Mouse (Mus musculus) heart, adult 10 weeks (tissue): ENCODE results near the gene Itgb3. TPM values are rescaled to one million over a fixed set of nuclear protein-coding genes. Genes with fewer than 3 reads are reported as not detected.

Experiments
- polyA plus RNA-seq: library from polyadenylated mRNA; stranded (reverse); fragments of 350-450 nt; fragmentation: Illumina TruSeq; extraction: RNeasy Lipid Tissue Mini Kit (QIAGEN cat#74804); gene quantifications from one replicate; pipeline ENCODE4 v1.2.3, GENCODE M21; 2014; ENCODE audit warnings: low read depth, low replicate concordance

Itgb3 gene
- polyA plus RNA-seq, result 1.9 TPM

DNA sequence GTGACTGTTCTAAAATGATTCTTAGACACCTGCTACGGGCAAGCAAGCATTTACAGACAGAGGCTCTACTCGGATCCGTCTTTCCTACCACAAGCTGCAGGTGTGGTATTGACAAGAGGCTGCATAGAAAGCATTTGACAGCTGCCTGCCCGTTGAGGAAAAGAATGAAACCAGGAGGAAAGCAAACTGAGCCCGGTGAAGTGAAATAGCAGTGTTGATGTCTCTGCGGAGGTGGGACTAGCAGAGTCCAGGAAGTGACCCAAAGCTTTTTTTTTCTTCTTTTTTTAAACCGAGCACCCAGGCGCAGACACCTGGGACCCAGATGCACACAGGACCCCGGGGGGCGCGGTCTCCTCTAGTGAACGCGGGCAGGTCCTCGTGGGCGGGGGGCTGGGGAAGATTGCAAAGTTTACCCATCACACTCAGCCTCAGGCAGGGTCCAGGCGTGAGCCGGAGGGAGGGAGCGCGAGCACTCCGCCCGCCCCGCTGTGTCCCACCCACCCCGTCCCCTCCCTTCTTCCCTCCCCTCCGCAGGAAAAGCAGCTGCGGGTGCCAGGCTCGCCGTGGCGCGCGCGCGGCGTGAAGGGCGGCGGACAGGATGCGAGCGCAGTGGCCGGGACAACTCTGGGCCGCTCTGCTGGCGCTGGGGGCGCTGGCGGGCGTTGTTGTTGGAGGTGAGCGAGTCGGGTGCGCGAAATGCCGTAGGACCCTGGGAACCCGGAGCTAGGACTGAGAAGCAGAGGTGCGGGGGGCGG is at the start of gene Itgb3:
Gene Itgb3 (plus strand): TSS at position 510 of the 755 bp plus-strand sequence.

DNA sequence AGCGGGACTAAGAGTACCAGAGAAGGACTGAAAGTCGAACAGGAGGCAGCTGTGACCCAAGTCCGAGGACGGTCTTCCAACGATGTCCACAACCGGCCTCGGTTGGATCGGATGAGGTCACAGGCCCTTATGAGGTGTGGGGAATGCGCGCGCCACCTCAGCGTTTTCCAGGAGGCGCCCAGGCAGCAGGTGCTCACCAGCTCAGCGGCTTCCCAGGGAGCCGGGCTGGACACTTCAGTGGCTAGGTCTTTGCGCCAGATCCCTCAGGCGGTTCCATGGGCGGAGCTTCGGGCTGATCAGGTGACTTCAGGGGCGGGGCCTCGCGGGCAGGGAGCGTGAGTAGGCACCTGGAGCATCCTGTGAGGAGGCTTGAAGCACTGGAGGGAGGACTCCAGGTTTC is 77.7 kb downstream of the Itgb3 start, which contains the start of gene Gm11639:
Gene Gm11639 (plus strand): TSS at position 160 of the 400 bp plus-strand sequence.

Other genes with a start within 250 kb of the Itgb3 start
- gene Kansl1, start 139.1 kb upstream of the Itgb3 start, polyA plus RNA-seq, result 24.4 TPM
- 13.2 TPM for gene Cdc27, start 57.4 kb upstream of the Itgb3 start, polyA plus RNA-seq
- 1,584 TPM for gene Myl4, start 57.3 kb upstream of the Itgb3 start, polyA plus RNA-seq
- not detected for gene Gm11639, start 77.7 kb downstream of the Itgb3 start, polyA plus RNA-seq